Mouse (Mus musculus) left cerebral cortex, postnatal 14 days (tissue): ENCODE results near the gene Man2a1. TPM values are rescaled to one million over a fixed set of nuclear protein-coding genes. Genes with fewer than 3 reads are reported as not detected.

Experiments used
- DNase-seq, 2 experiments: peaks; one replicate each; pipeline ENCODE4 v3.0.0; 2021 to 2022; ENCODE audit warnings: low spot score in 2 of 2, mixed read lengths in 1 of 2
- intact Hi-C: fragments of 180-260 bp; cut with DNase I; formaldehyde crosslinking; loops from one replicate; pipeline ENCODE4 v1.15.1; 2025
- total RNA-seq, 2 experiments: library from RNA; stranded (reverse); gene quantifications; 2 replicates each; pipeline ENCODE4 v1.2.3; 2021

The Man2a1 gene
- total RNA-seq, 2 experiments from 2014 or later: 20.0 to 24.4 TPM

GRCm38 (mm10) chr17:64599916-64600315, 620 bp upstream of the Man2a1 start:
- DNase-seq: peak; percentile 48 to 76
- intact Hi-C loops: loop anchor here (5.0 to 10.0 kb wide), 5 partner anchors 195 to 1025 kb away; partner anchors contain the start of gene Pja2

GRCm38 (mm10) chr17:64601091-64601750, 685 bp downstream of the Man2a1 start:
- intact Hi-C loops: loop anchor here (5.0 to 10.0 kb wide), 3 partner anchors 319 to 1026 kb away; no protein-coding TSS in a partner anchor
- DNase-seq: peak in 1 of 2 experiments; percentile 30

GRCm38 (mm10) chr17:64601751-64602578, 1.4 kb downstream of the Man2a1 start:
- intact Hi-C loops: loop anchor here (5.0 to 10.0 kb wide), 3 partner anchors 320 to 1027 kb away; no protein-coding TSS in a partner anchor

GRCm38 (mm10) chr17:64603134-64603533, 2.6 kb downstream of the Man2a1 start:
- intact Hi-C loops: loop anchor here (5.0 to 10.0 kb wide), 3 partner anchors 321 to 1028 kb away; no protein-coding TSS in a partner anchor
- DNase-seq: no peak

More at GRCm38 (mm10) chr17:64601751-64602578, 1.4 kb downstream of the Man2a1 start:
- DNase-seq: peak; percentile 56 to 71

- DNase-seq: no peak
- intact Hi-C loops: loop anchor here (5.0 to 10.0 kb wide), 3 partner anchors 321 to 1029 kb away; no protein-coding TSS in a partner anchor
Observed at GRCm38 (mm10) chr17:64603534-64603933, 3.0 kb downstream of the Man2a1 start.

- no peak for DNase-seq
- intact Hi-C loops: loop anchor here (5.0 to 10.0 kb wide), 3 partner anchors 322 to 1029 kb away; no protein-coding TSS in a partner anchor
Observed at GRCm38 (mm10) chr17:64604163-64604562, 3.6 kb downstream of the Man2a1 start.

GRCm38 (mm10) chr17:64608228-64608627, 7.7 kb downstream of the Man2a1 start:
- DNase-seq: no peak
- intact Hi-C loops: loop anchor here (10.0 kb wide), 1 partner anchor 1033 kb away; no protein-coding TSS in a partner anchor

- DNase-seq: no peak
- intact Hi-C loops: loop anchor here (10.0 kb wide), 1 partner anchor 1034 kb away; no protein-coding TSS in a partner anchor
Observed at GRCm38 (mm10) chr17:64608923-64609598, 8.5 kb downstream of the Man2a1 start.

- intact Hi-C loops: loop anchor here (10.0 kb wide), 1 partner anchor 1035 kb away; no protein-coding TSS in a partner anchor
- DNase-seq: no peak
Observed at GRCm38 (mm10) chr17:64609741-64610140, 9.2 kb downstream of the Man2a1 start.

- intact Hi-C loops: no loop called here
- no peak for DNase-seq
Observed at GRCm38 (mm10) chr17:64611426-64611825, 10.9 kb downstream of the Man2a1 start.

GRCm38 (mm10) chr17:64612135-64612885, 11.8 kb downstream of the Man2a1 start:
- no peak for DNase-seq
- intact Hi-C loops: no loop called here

GRCm38 (mm10) chr17:64612930-64613329, 12.4 kb downstream of the Man2a1 start:
- no peak for DNase-seq
- intact Hi-C loops: no loop called here

GRCm38 (mm10) chr17:64613351-64613750, 12.8 kb downstream of the Man2a1 start:
- DNase-seq: no peak
- intact Hi-C loops: no loop called here

- no peak for DNase-seq
- intact Hi-C loops: no loop called here
Observed at GRCm38 (mm10) chr17:64614804-64615203, 14.3 kb downstream of the Man2a1 start.

- intact Hi-C loops: no loop called here
Observed at GRCm38 (mm10) chr17:64615420-64615819, 14.9 kb downstream of the Man2a1 start.

GRCm38 (mm10) chr17:64616259-64616658, 15.7 kb downstream of the Man2a1 start:
- DNase-seq: no peak
- intact Hi-C loops: no loop called here

More at GRCm38 (mm10) chr17:64615420-64615819, 14.9 kb downstream of the Man2a1 start:
- no peak for DNase-seq

- no peak for DNase-seq
- intact Hi-C loops: no loop called here
Observed at GRCm38 (mm10) chr17:64617838-64618237, 17.3 kb downstream of the Man2a1 start.

GRCm38 (mm10) chr17:64618996-64619395, 18.5 kb downstream of the Man2a1 start:
- peak in 1 of 2 experiments; percentile 31 for DNase-seq
- intact Hi-C loops: no loop called here

GRCm38 (mm10) chr17:64620135-64620534, 19.6 kb downstream of the Man2a1 start:
- DNase-seq: no peak
- intact Hi-C loops: no loop called here
